Mouse (Mus musculus) cerebellum, adult 11 months (tissue): ENCODE results near the gene Gm11559.
"Not testable (repeated sequence)": the region's sequence is repeated elsewhere in the genome, so short reads cannot be mapped to it uniquely, and the experiment has no call there.

ENCODE experiments used
- DNase-seq: peaks from one replicate; pipeline ENCODE4 v3.0.0; 2022

Gene Gm11559

GRCm38 (mm10) chr11:99864176-99864575 is at the start of gene Gm11559:
Gm11559 (plus strand) TSS chr11:99864476.
- DNase-seq, result not testable (repeated sequence)

- not testable (repeated sequence) for DNase-seq
Measured at GRCm38 (mm10) chr11:99815566-99815965, 48.7 kb upstream of the Gm11559 start, which contains the start of gene Gm11564. Gm11564 (minus strand) TSS chr11:99815666.

GRCm38 (mm10) chr11:99837966-99838365 is 26.3 kb upstream of the Gm11559 start, which contains the start of gene 2300003K06Rik:
2300003K06Rik (minus strand) TSS chr11:99838066.
- no peak for DNase-seq

- DNase-seq, result no peak
Measured at GRCm38 (mm10) chr11:99842185-99842584, 22.1 kb upstream of the Gm11559 start.

- DNase-seq, result no peak
Measured at GRCm38 (mm10) chr11:99846746-99847145, 17.5 kb upstream of the Gm11559 start.

GRCm38 (mm10) chr11:99851508-99851907 is 12.8 kb upstream of the Gm11559 start, which contains the start of gene Krtap4-16:
Krtap4-16 (minus strand) TSS chr11:99851608.
- DNase-seq, result no peak

- DNase-seq, result no peak
Measured at GRCm38 (mm10) chr11:99854121-99854520, 10.2 kb upstream of the Gm11559 start.

GRCm38 (mm10) chr11:99857617-99858016 is 6.7 kb upstream of the Gm11559 start, which contains the start of gene Gm11568:
Gm11568 (plus strand) TSS chr11:99857917.
- DNase-seq, result no peak

- no peak for DNase-seq
Measured at GRCm38 (mm10) chr11:99858761-99859160, 5.5 kb upstream of the Gm11559 start.

GRCm38 (mm10) chr11:99873089-99873488 is 8.8 kb downstream of the Gm11559 start, which contains the start of gene Krtap9-1:
Krtap9-1 (plus strand) TSS chr11:99873389.
- DNase-seq, result not testable (repeated sequence)

GRCm38 (mm10) chr11:99878887-99879286 is 14.6 kb downstream of the Gm11559 start, which contains the start of gene Gm11567:
Gm11567 (plus strand) TSS chr11:99879187.
- not testable (repeated sequence) for DNase-seq

- no peak for DNase-seq
Measured at GRCm38 (mm10) chr11:99907620-99908019, 43.3 kb downstream of the Gm11559 start, which contains the start of gene Krtap31-1. Krtap31-1 (plus strand) TSS chr11:99907920.

- no peak for DNase-seq
Measured at GRCm38 (mm10) chr11:99914451-99914850, 50.2 kb downstream of the Gm11559 start, which contains the start of gene Gm11565. Gm11565 (plus strand) TSS chr11:99914751.
